Mouse (Mus musculus) heart, postnatal 36 days (tissue): ENCODE measurements around the gene Calhm3. TPM values are rescaled to one million over a fixed set of nuclear protein-coding genes. Genes with fewer than 3 reads are reported as not detected.

Experiments used
- DNase-seq, 2 experiments: peaks; one replicate each; pipeline ENCODE4 v3.0.0; 2021 to 2022
- intact Hi-C: fragments of 180-260 bp; cut with DNase I; formaldehyde crosslinking; loops from one replicate; pipeline ENCODE4 v1.15.1; 2025
- total RNA-seq, 2 experiments: library from RNA; stranded (reverse); gene quantifications; 2 replicates each; pipeline ENCODE4 v1.2.3; 2021

Gene Calhm3
- total RNA-seq, 2 experiments from 2014 or later, result not detected

DNA sequence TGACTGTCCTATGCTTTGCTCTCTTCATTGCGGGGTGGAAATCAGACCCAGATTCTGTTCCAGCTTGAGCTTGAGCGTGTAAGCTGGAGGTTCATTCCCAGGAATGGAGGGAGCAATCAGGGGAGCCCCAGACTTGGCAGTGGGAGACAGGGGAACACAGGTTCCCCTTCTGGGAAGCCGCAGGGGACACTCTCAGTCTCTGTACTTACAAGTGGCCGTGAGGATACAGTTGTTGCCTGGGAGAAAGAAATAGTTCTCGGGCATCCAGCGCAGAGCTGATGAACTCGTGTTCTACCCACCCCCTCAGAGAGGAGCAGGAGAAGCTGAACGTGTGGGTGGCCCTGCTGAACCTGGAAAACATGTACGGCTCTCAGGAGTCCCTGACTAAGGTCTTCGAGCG is 28.7 kb downstream of the Calhm3 start:
- intact Hi-C loops, result no loop called here
- DNase-seq, result no peak

DNA sequence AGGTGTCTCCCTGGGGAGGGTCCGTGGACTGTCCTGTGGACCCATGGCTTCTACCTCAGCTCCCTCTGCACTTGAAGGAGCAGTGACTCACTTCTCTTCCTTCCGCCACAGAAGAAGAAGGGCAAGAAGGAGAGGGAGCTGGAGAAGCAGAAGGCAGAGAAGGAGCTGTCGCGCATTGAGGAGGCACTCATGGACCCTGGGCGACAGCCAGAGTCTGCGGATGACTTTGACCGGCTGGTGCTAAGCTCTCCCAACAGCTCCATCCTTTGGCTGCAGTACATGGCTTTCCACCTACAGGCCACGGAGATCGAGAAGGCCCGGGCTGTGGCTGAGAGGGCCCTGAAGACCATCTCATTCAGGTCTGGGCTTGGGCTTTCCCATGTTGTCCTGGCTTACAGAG is 29.4 kb downstream of the Calhm3 start:
- no peak for DNase-seq
- intact Hi-C loops, result no loop called here

DNA sequence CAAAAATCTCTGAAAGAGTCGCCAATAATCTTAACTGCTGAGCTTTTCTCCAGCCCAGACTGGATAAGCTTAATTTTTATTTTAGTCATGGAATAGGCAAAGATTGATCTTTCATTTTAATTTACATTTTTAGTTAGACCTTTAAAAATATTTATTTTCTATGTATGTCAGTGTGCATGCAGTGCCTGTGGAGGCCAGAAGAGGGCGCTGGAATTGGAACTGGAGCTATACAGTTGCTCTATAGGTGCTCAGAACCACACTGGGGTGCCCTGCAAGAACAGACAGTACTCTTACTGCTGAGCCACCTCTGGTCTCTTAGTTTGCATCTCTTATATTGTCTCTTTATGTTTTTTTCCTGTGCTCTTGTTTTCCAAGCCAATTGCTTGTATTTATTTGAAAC is 34.8 kb downstream of the Calhm3 start:
- intact Hi-C loops, result no loop called here
- DNase-seq, result peak in 1 of 2 experiments; percentile 58

GRCm38 (mm10) chr19:47121054-47121453 is 36.5 kb downstream of the Calhm3 start:
- no peak for DNase-seq
- intact Hi-C loops, result loop anchor here (1.0 kb wide), 1 partner anchor 47 kb away; no protein-coding TSS in a partner anchor

- intact Hi-C loops, result no loop called here
- no peak for DNase-seq
Measured at GRCm38 (mm10) chr19:47118634-47119033, 38.9 kb downstream of the Calhm3 start.

DNA sequence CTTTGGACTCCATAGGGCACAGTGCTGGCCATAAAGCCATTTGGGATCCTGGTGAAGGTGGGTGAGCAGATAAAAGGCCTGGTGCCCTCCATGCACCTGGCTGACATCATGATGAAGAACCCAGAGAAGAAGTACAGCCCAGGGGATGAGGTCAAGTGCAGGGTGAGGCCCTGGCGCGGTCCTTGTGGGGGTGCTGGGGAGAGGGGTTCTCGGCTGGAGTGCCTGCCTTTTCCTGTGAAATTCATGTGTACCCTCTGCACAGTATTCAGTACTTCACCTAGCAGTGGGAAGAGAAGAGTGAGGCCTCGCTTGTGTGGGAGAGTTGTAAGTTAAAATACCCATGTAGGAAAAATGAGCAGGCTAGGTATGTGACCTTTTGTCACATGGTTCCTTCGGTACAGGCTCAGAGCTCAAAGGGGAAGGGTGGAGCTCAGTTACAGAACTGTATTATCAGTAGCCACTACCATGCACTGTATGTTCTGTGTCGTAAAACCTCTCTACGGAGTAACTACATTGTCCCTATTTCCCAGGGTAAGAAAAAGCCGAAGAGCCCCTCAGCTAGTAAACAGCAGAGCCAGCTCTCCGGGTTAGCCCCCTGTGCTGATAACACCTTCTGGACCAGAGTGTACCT is 52.8 kb downstream of the Calhm3 start:
- intact Hi-C loops, result no loop called here
- no peak for DNase-seq

Other genes starting within 250 kb of the Calhm3 start
- not detected for gene Ina, start 143.1 kb downstream of the Calhm3 start, total RNA-seq
- 10 to 100 TPM; 59.6 to 61.2 TPM for gene Nt5c2, start 142.6 kb downstream of the Calhm3 start, total RNA-seq
- 1 to 10 TPM; 3.0 to 3.4 TPM for gene Pcgf6, start 106.9 kb downstream of the Calhm3 start, total RNA-seq
- 1 to 10 TPM; 3.0 to 3.3 TPM for gene Taf5, start 90.0 kb downstream of the Calhm3 start, total RNA-seq
- 1,000 to 10,000 TPM; 2,349 to 2,453 TPM for gene Usmg5, start 67.1 kb downstream of the Calhm3 start, total RNA-seq
- gene Pdcd11, start 67.0 kb downstream of the Calhm3 start, total RNA-seq, result 10 to 100 TPM; 10.3 to 10.8 TPM
- gene Calhm2, start 19.5 kb downstream of the Calhm3 start, total RNA-seq, result 1 to 10 TPM; 4.0 to 4.6 TPM
- not detected for gene Calhm1, start 13.5 kb downstream of the Calhm3 start, total RNA-seq
- gene Neurl1a, start 21.1 kb upstream of the Calhm3 start, total RNA-seq, result 1 to 10 TPM in 1 of 2 experiments, under 1 TPM in 1; 0.92 to 1.2 TPM